Mouse (Mus musculus): Measurements from ENCODE around the gene Ylpm1.

DNA sequence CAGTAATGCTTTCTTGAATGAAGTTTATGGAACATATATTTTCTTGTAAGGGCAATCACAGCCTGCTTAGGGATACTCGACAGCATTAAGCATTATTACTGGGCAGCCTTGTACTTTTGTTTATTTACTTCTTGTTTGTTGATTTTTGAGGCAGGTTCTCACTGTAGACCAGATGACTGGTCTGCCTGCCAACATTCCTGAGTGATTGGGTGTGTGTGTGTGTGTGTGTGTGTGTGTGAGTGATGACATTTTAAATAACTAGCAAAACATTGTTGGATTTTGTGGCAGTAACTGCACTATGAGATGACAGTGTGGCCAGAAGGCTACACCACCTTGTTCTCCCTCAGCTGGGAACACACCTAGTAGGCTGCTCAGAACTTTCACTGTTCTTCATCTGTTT, 13.7 kb downstream of the Ylpm1 start:
- TF ChIP-seq CTCF (IDR thresholded peaks at IDR 0.05; ENCODE audit: low read depth) (no peak), EP300 (IDR thresholded peaks at IDR 0.05; ENCODE audit: low read depth) (no peak)
